Mouse (Mus musculus) activated CD4-positive, CD25-positive, alpha-beta regulatory T cell (primary cell): ENCODE results near the gene Nfkbiz. TPM values are rescaled to one million over a fixed set of nuclear protein-coding genes. Genes with fewer than 3 reads are reported as not detected.

ENCODE experiments used
- polyA plus RNA-seq, 2 experiments: library from polyadenylated mRNA; unstranded; fragments of 100-300 nt; shearing (Covaris generic); gene quantifications; one replicate each; pipeline ENCODE4 v1.2.1; 2017

The Nfkbiz gene
- 10 to 100 TPM; 52.3 to 54.8 TPM for polyA plus RNA-seq

DNA sequence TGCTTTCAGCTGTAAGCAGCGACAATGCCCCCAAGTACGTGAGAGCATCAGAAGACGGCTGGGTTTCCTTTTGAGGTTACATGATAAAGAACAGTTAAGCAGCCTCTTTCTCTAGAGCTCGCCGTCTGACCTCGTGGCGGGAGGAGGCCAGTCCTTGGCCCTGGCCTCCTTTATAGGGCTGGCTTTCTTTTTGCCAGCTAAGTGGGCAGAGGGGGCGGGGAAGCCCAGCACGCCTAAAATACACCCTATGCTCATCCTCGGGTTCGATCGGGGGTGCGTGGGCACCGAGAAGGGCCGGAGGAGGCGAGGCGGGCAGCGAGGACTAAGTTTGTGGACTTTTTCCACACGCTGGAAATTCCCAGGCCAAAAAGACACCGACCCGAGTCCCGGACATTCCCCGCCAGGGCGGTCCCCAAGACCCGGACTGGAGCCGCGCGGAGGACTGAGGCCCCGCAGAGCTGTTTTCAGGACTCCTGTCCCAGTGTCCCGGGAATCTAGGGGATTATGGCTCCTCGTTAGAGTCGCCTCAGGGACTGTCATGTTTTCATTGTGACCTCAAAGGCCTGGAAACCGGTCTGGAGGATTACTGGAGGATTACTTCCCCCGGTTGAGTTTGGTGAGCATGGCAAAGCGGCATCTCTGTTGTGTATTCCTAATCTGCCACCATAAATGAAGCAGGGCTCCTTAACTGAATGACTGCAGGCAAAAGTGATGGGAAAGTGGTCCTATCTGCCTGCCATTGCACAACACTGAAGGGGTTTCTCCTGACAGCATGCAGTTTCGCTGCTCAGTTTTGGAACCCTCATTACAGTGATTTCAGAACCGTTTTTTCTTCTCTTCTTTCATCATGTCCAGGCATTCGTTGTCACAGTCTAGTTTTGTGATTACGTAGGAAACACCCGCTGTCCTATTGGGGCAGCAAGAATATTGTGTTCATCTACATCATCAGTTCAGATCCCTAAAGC lies at the start of gene Nfkbiz:
TSS of gene Nfkbiz (minus strand) at position 390 of the 965 bp plus-strand sequence.

Other genes with a start within 250 kb of the Nfkbiz start
- 10 to 100 TPM; 28.3 to 28.4 TPM for gene Nxpe3, start 56.4 kb upstream of the Nfkbiz start, polyA plus RNA-seq
- gene Cep97, start 96.0 kb upstream of the Nfkbiz start, polyA plus RNA-seq: 10 to 100 TPM; 32.4 to 34.5 TPM
- gene Rpl24, start 127.4 kb upstream of the Nfkbiz start, polyA plus RNA-seq: 100 to 1,000 TPM; 635 to 980 TPM
- 10 to 100 TPM; 33.0 to 33.2 TPM for gene Zbtb11, start 135.0 kb upstream of the Nfkbiz start, polyA plus RNA-seq
- gene Pcnp, start 190.8 kb upstream of the Nfkbiz start, polyA plus RNA-seq: 100 to 1,000 TPM in 1 of 2 experiments, 10 to 100 TPM in 1; 79.4 to 102 TPM
- gene Trmt10c, start 198.9 kb upstream of the Nfkbiz start, polyA plus RNA-seq: 10 to 100 TPM; 26.6 to 33.9 TPM
- gene Senp7, start 209.4 kb upstream of the Nfkbiz start, polyA plus RNA-seq: 10 to 100 TPM; 49.9 to 57.8 TPM